Comparison of ENCODE assay signal across 14 mouse cellular contexts in the genomic region with DNA sequence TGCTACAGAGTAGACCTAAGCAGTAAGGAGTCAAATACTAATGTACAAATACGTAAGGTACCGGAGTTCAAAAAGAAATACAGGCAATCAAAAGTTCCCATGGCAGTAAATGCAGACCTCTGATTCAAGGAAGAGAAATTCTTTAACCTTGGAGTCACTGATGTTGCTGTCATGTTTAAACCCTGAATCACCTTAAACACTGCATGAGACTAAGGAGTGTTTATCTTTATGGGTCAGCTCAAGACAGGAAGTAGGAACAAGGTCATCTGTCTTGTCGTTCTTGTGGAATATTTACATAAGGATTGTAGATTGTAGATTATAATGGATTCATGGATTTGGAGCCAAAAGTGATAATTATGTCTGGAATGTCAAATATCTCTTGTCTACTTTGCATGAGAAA.
"Had no signal": no experiment of that assay in that cellular context is flagged by ENCODE, and none has a peak within 500 bp of the region (broad histone marks: within the 10 kb centered on the region; RNA-seq: fewer than 3 reads in every experiment).

No protein-coding gene starts in this region.

- H3K4me1 ChIP-seq: limb, embryonic 10.5 days; liver, embryonic 13.5 days; midbrain, embryonic 10.5 days; midbrain, embryonic 15.5 days; neural tube, embryonic 13.5 days; stomach, embryonic 15.5 days had no signal

- ATAC-seq: intestine, embryonic 16.5 days; liver, postnatal 0 days; midbrain, embryonic 15.5 days had no signal

- DNase-seq: kidney, postnatal 14 days; liver, embryonic 13.5 days; liver, postnatal 0 days; retina, postnatal 1 day; right cerebral cortex, postnatal 4 days; spleen, adult 18-20 months; thymus, adult 2 months; thymus, postnatal 25 days had no signal

- H3K36me3 ChIP-seq: limb, embryonic 10.5 days; liver, embryonic 13.5 days; midbrain, embryonic 10.5 days; midbrain, embryonic 15.5 days; neural tube, embryonic 13.5 days; stomach, embryonic 15.5 days had no signal

- H3K27me3 ChIP-seq: liver, embryonic 13.5 days; midbrain, embryonic 15.5 days; neural tube, embryonic 13.5 days; stomach, embryonic 15.5 days had no signal

- H3K9ac ChIP-seq: liver, embryonic 13.5 days; liver, postnatal 0 days; midbrain, embryonic 15.5 days; neural tube, embryonic 13.5 days; stomach, embryonic 15.5 days had no signal

- H3K9me3 ChIP-seq: limb, embryonic 10.5 days; liver, embryonic 13.5 days; midbrain, embryonic 10.5 days; midbrain, embryonic 15.5 days; neural tube, embryonic 13.5 days; stomach, embryonic 15.5 days had no signal

- H3K4me3 ChIP-seq: limb, embryonic 10.5 days; liver, embryonic 13.5 days; midbrain, embryonic 10.5 days; midbrain, embryonic 15.5 days; neural tube, embryonic 13.5 days; stomach, embryonic 15.5 days had no signal

- H3K27ac ChIP-seq: limb, embryonic 10.5 days; liver, embryonic 13.5 days; midbrain, embryonic 10.5 days; midbrain, embryonic 15.5 days; neural tube, embryonic 13.5 days; stomach, embryonic 15.5 days had no signal

- H3K4me2 ChIP-seq: liver, embryonic 13.5 days; midbrain, embryonic 15.5 days; neural tube, embryonic 13.5 days; stomach, embryonic 15.5 days had no signal
